Mouse (Mus musculus) stomach, embryonic 14.5 days (tissue): Measurements from ENCODE around the gene Tab3. TPM values are rescaled to one million over a fixed set of nuclear protein-coding genes. Genes with fewer than 3 reads are reported as not detected.

Experiments
- ATAC-seq: fragments of 200-750 bp; cut with Nextera tagmentation; 2 replicates; pipeline ENCODE4 v1.8.0; 2017; ENCODE audit warnings: low read depth, moderate TSS enrichment; ENCODE audit not compliant: insufficient number of reproducible peaks, insufficient read depth, low FRiP score
- H3K27ac ChIP-seq: fragments of 300-500 bp; sonication (generic); 2 replicates; pipeline ENCODE4 v1.5.1; 2014; ENCODE audit warnings: mild to moderate bottlenecking, low read length, moderate library complexity, mixed read lengths
- H3K27me3 ChIP-seq: fragments of 300-500 bp; sonication (generic); 2 replicates; pipeline ENCODE4 v1.6.1; 2014; ENCODE audit warnings: low read length, control low read depth, mixed read lengths; ENCODE audit not compliant: control insufficient read depth, insufficient read depth
- H3K36me3 ChIP-seq: fragments of 300-500 bp; sonication (generic); 2 replicates; pipeline ENCODE4 v1.6.1; 2014; ENCODE audit warnings: mild to moderate bottlenecking, control low read depth, low read length, moderate library complexity, mixed read lengths; ENCODE audit not compliant: control insufficient read depth, insufficient read depth
- H3K4me1 ChIP-seq: fragments of 300-500 bp; sonication (generic); 2 replicates; pipeline ENCODE4 v1.6.1; 2014; ENCODE audit warnings: low read length, control low read depth, mixed read lengths; ENCODE audit not compliant: control insufficient read depth, insufficient read depth
- H3K4me2 ChIP-seq: fragments of 300-500 bp; sonication (generic); replicated peaks from 2 replicates; pipeline ENCODE4 v1.6.1; 2014; ENCODE audit warnings: low read depth, low read length, control low read depth
- H3K4me3 ChIP-seq: fragments of 300-500 bp; sonication (generic); 2 replicates; pipeline ENCODE4 v1.5.1; 2014; ENCODE audit warnings: low read depth, low read length, control low read depth
- H3K9ac ChIP-seq: fragments of 300-500 bp; sonication (generic); replicated peaks from 2 replicates; pipeline ENCODE4 v1.6.1; 2014; ENCODE audit warnings: low read depth, mild to moderate bottlenecking, control low read depth, low read length, moderate library complexity, mixed read lengths
- H3K9me3 ChIP-seq: fragments of 300-500 bp; sonication (generic); 2 replicates; pipeline ENCODE4 v1.6.1; 2016; ENCODE audit warnings: low read depth, low read length, control low read depth; ENCODE audit not compliant: control insufficient read depth
- WGBS: fragments of 180-500 bp; shearing (Covaris S2); extraction: QIAGEN DNeasy Blood & Tissue Kit; methylation state at CpG from one replicate; pipeline ENCODE4 v1.1.7; 2014; 5-methylcytosine and 5-hydroxymethylcytosine counted together
- microRNA-seq: library from miRNA; unstranded; fragments of <30 nt; microRNA quantifications from one replicate; pipeline ENCODE4, GENCODE M21; 2016
- polyA plus RNA-seq: library from polyadenylated mRNA; unstranded; fragments of >200 nt; fragmentation: Nextera tagmentation; extraction: Ambion mirVana; gene quantifications from 2 replicates; pipeline ENCODE4 v1.2.1, GENCODE M21; 2014

Tab3 gene
- polyA plus RNA-seq, 1 experiment from 2014 or later, result 5.3 TPM

- H3K9ac ChIP-seq, result no peak overlapping the region
- no peak overlapping the region for H3K4me2 ChIP-seq
- H3K36me3 ChIP-seq, result no peaks in the 10 kb centered on the region
- no peaks in the 10 kb centered on the region for H3K9me3 ChIP-seq
- no peaks in the 10 kb centered on the region for H3K27me3 ChIP-seq
- no peak for ATAC-seq
- 59% methylated on average over 1 of the region's 1 CpGs for WGBS
- H3K27ac ChIP-seq, result no peak overlapping the region
- no peaks in the 10 kb centered on the region for H3K4me1 ChIP-seq
- no peak overlapping the region for H3K4me3 ChIP-seq
Measured at GRCm38 (mm10) chrX:85582517-85582916, 8.7 kb downstream of the Tab3 start.

- ATAC-seq, result no peak
- Histone ChIP-seq H3K27ac (no peak overlapping the region), H3K4me3 (no peak overlapping the region), H3K9ac (no peak overlapping the region), H3K4me1 (no peaks in the 10 kb centered on the region), H3K4me2 (no peak overlapping the region), H3K27me3 (no peaks in the 10 kb centered on the region), H3K36me3 (no peaks in the 10 kb centered on the region), H3K9me3 (no peaks in the 10 kb centered on the region)
Measured at GRCm38 (mm10) chrX:85585575-85585974, 11.8 kb downstream of the Tab3 start.

GRCm38 (mm10) chrX:85614701-85615100 lies 40.9 kb downstream of the Tab3 start:
- Histone ChIP-seq H3K36me3 (no peaks in the 10 kb centered on the region), H3K27ac (no peak overlapping the region), H3K9ac (no peak overlapping the region), H3K4me3 (no peak overlapping the region), H3K9me3 (no peaks in the 10 kb centered on the region), H3K4me2 (no peak overlapping the region), H3K4me1 (no peaks in the 10 kb centered on the region), H3K27me3 (no peaks in the 10 kb centered on the region)
- peak; percentile 33; the same call in 1 of the 2 replicates for ATAC-seq
- 85% methylated on average over 2 of the region's 2 CpGs for WGBS

GRCm38 (mm10) chrX:85646204-85646777 lies 72.5 kb downstream of the Tab3 start:
- no peak for ATAC-seq
- H3K9ac ChIP-seq, result no peak overlapping the region
- WGBS, result 42% methylated on average over 8 of the region's 8 CpGs

GRCm38 (mm10) chrX:85676808-85677207 lies 103.0 kb downstream of the Tab3 start:
- Histone ChIP-seq H3K36me3 (no peaks in the 10 kb centered on the region), H3K27ac (no peak overlapping the region), H3K4me2 (no peak overlapping the region), H3K9ac (no peak overlapping the region), H3K27me3 (no peaks in the 10 kb centered on the region), H3K4me3 (no peak overlapping the region), H3K4me1 (no peaks in the 10 kb centered on the region), H3K9me3 (no peaks in the 10 kb centered on the region)
- WGBS, result 18% methylated on average over 7 of the region's 7 CpGs
- no peak for ATAC-seq

More at GRCm38 (mm10) chrX:85646204-85646777, 72.5 kb downstream of the Tab3 start:
- H3K27me3 ChIP-seq, result no peaks in the 10 kb centered on the region
- H3K4me3 ChIP-seq, result no peak overlapping the region
- H3K36me3 ChIP-seq, result no peaks in the 10 kb centered on the region
- no peaks in the 10 kb centered on the region for H3K4me1 ChIP-seq
- no peak overlapping the region for H3K4me2 ChIP-seq
- no peak overlapping the region for H3K27ac ChIP-seq
- H3K9me3 ChIP-seq, result no peaks in the 10 kb centered on the region

GRCm38 (mm10) chrX:85682125-85682524 lies 108.3 kb downstream of the Tab3 start:
- H3K36me3 ChIP-seq, result no peaks in the 10 kb centered on the region
- no peak for ATAC-seq
- no peaks in the 10 kb centered on the region for H3K9me3 ChIP-seq
- WGBS, result 56% methylated on average over 1 of the region's 1 CpGs
- no peak overlapping the region for H3K27ac ChIP-seq
- no peak overlapping the region for H3K4me2 ChIP-seq
- H3K27me3 ChIP-seq, result no peaks in the 10 kb centered on the region
- no peaks in the 10 kb centered on the region for H3K4me1 ChIP-seq
- no peak overlapping the region for H3K4me3 ChIP-seq
- no peak overlapping the region for H3K9ac ChIP-seq

GRCm38 (mm10) chrX:85683723-85684122 lies 109.9 kb downstream of the Tab3 start:
- no peaks in the 10 kb centered on the region for H3K9me3 ChIP-seq
- H3K9ac ChIP-seq, result no peak overlapping the region
- no peaks in the 10 kb centered on the region for H3K4me1 ChIP-seq
- H3K4me2 ChIP-seq, result no peak overlapping the region
- ATAC-seq, result no peak
- no peak overlapping the region for H3K4me3 ChIP-seq
- WGBS, result 56% methylated on average over 2 of the region's 2 CpGs
- H3K36me3 ChIP-seq, result no peaks in the 10 kb centered on the region
- no peak overlapping the region for H3K27ac ChIP-seq
- no peaks in the 10 kb centered on the region for H3K27me3 ChIP-seq

Small RNA genes within 50 kb of the gene (microRNA-seq; reads per million reads assigned to microRNA genes)
- not detected for gene Gm44378

Other genes starting within 250 kb of the Tab3 start
- 11.2 and 11.5 TPM in 2 replicates for gene Gk, start 202.8 kb downstream of the Tab3 start, polyA plus RNA-seq